Mouse (Mus musculus) liver, postnatal 0 days (tissue): ENCODE data around the gene Arhgap23. TPM values are rescaled to one million over a fixed set of nuclear protein-coding genes. Genes with fewer than 3 reads are reported as not detected.

ENCODE experiments used
- ATAC-seq: fragments of 200-750 bp; cut with Nextera tagmentation; 2 replicates; pipeline ENCODE4 v1.8.0; 2017; ENCODE audit warnings: mild to moderate bottlenecking, moderate library complexity
- DNase-seq: peaks from one replicate; pipeline ENCODE4 v3.0.0-alpha.2; 2016
- H3K27ac ChIP-seq: fragments of 300-500 bp; sonication (generic); 2 replicates; pipeline ENCODE4 v1.5.1; 2014; ENCODE audit warnings: antibody characterized with exemption, moderate library complexity, mild to moderate bottlenecking, low read depth
- H3K27me3 ChIP-seq: fragments of 300-500 bp; sonication (generic); 2 replicates; pipeline ENCODE4 v1.6.1; 2014; ENCODE audit warnings: low read length, control low read depth, mixed read lengths; ENCODE audit not compliant: insufficient read depth
- H3K36me3 ChIP-seq: fragments of 300-500 bp; sonication (generic); replicated peaks from 2 replicates; pipeline ENCODE4 v1.6.1; 2014; ENCODE audit warnings: mild to moderate bottlenecking, control low read depth, low read length, moderate library complexity, mixed read lengths; ENCODE audit not compliant: insufficient read depth
- H3K4me1 ChIP-seq: fragments of 300-500 bp; sonication (generic); 2 replicates; pipeline ENCODE4 v1.6.1; 2014; ENCODE audit warnings: antibody characterized with exemption, mild to moderate bottlenecking, control low read depth; ENCODE audit not compliant: insufficient read depth
- H3K4me2 ChIP-seq: fragments of 300-500 bp; sonication (generic); 2 replicates; pipeline ENCODE4 v1.6.1; 2014; ENCODE audit warnings: low read depth, mild to moderate bottlenecking, low read length, moderate library complexity, mixed read lengths
- H3K4me3 ChIP-seq: fragments of 300-500 bp; sonication (generic); 2 replicates; pipeline ENCODE4 v1.5.1; 2014; ENCODE audit warnings: low read depth, low read length
- H3K9ac ChIP-seq: fragments of 300-500 bp; sonication (generic); replicated peaks from 2 replicates; pipeline ENCODE4 v1.6.1; 2014; ENCODE audit warnings: mild to moderate bottlenecking, moderate library complexity
- H3K9me3 ChIP-seq: fragments of 300-500 bp; sonication (generic); 2 replicates; pipeline ENCODE4 v1.6.1; 2016; ENCODE audit warnings: mild to moderate bottlenecking, control low read depth, low read length, mixed read lengths
- CTCF ChIP-seq: sonication (generic); IDR thresholded peaks from 2 replicates; pipeline ENCODE4 v1.5.1; 2016; ENCODE audit warnings: antibody characterized with exemption, low read depth
- EP300 ChIP-seq: IDR thresholded peaks from 2 replicates; pipeline ENCODE4 v1.6.1; 2016; ENCODE audit warnings: antibody characterized with exemption, low read depth, mild to moderate bottlenecking
- WGBS: fragments of 180-500 bp; shearing (Covaris S2); extraction: QIAGEN DNeasy Blood & Tissue Kit; methylation state at CpG from one replicate; pipeline ENCODE4 v1.1.7; 2014; ENCODE audit not compliant: insufficient replicate concordance; 5-methylcytosine and 5-hydroxymethylcytosine counted together
- polyA plus RNA-seq: library from polyadenylated mRNA; unstranded; fragments of >200 nt; fragmentation: Nextera tagmentation; extraction: Ambion mirVana; gene quantifications from 2 replicates; pipeline ENCODE4 v1.2.1, GENCODE M21; 2015

Arhgap23 gene
- polyA plus RNA-seq, 1 experiment from 2014 or later, result 5.7 TPM

DNA sequence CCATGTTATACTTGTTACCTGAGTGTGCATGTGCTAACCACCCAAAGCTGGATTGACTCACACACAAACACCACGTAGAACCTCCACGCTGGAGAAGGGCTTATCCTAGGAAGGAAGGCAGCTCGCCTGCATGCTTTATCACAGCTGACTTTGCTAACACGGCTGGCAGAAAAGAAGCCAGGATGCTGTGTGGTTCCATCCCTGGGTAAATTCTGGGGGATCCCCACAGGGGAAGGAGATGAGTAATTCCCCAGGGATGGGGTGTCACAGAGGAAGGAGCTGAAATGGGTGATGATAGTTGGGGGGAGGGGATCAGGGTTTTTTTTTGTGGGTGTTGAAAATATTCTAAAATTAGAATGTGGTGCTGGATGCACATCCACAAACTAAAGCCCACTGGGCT lies 90.5 kb downstream of the Arhgap23 start:
- H3K9ac ChIP-seq, result no peak overlapping the region
- H3K27me3 ChIP-seq, result no peaks in the 10 kb centered on the region
- H3K27ac ChIP-seq, result no peak overlapping the region
- TF ChIP-seq CTCF (no peak), EP300 (no peak)
- H3K4me1 ChIP-seq, result 0 out of 2 replicates have a peak, but pooled peaks cover 2% of the 10 kb centered on the region
- H3K9me3 ChIP-seq, result no peaks in the 10 kb centered on the region
- H3K4me3 ChIP-seq, result no peak overlapping the region
- H3K4me2 ChIP-seq, result no peak overlapping the region
- WGBS, result 64% methylated on average over 4 of the region's 4 CpGs
- no peak for ATAC-seq
- no peak for DNase-seq
- H3K36me3 ChIP-seq, result peaks cover 9% of the 10 kb centered on the region

DNA sequence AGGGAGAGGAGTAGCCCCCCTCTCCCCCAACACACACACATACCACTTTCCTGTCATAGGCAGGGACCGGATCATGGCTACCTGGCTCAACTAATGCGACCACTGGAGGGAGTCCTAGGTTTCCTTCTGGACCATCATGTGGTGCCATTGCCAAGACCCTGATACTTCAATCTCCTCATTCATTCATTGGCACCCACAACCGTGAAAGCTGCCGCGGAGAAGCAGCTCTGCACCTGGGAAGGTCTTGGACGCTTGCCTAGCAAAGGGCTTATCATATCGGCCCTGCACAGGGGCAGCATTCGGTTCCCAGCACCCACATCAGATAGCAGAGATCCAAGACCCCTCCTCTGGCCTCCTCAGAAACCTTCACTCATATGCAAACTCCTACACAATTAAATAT lies 91.0 kb downstream of the Arhgap23 start:
- WGBS, result 52% methylated on average over 8 of the region's 8 CpGs
- H3K9ac ChIP-seq, result no peak overlapping the region
- no peak for ATAC-seq
- H3K36me3 ChIP-seq, result peaks cover 4% of the 10 kb centered on the region; the same call in 1 of the 2 replicates
- no peak overlapping the region for H3K27ac ChIP-seq
- H3K4me3 ChIP-seq, result no peak overlapping the region
- H3K27me3 ChIP-seq, result no peaks in the 10 kb centered on the region
- DNase-seq, result no peak
- H3K9me3 ChIP-seq, result no peaks in the 10 kb centered on the region
- peaks cover 6% of the 10 kb centered on the region for H3K4me1 ChIP-seq
- no peak for TF ChIP-seq EP300
- no peak for TF ChIP-seq CTCF
- H3K4me2 ChIP-seq, result no peak overlapping the region

GRCm38 (mm10) chr11:97508198-97508597 lies 92.9 kb downstream of the Arhgap23 start:
- TF ChIP-seq CTCF, result no peak
- no peak for TF ChIP-seq EP300

GRCm38 (mm10) chr11:97509058-97509457 lies 93.7 kb downstream of the Arhgap23 start:
- WGBS, result 33% methylated on average over 5 of the region's 5 CpGs
- H3K4me2 ChIP-seq, result no peak overlapping the region
- no peak overlapping the region for H3K4me3 ChIP-seq
- no peak for TF ChIP-seq CTCF
- no peak for TF ChIP-seq EP300
- no peak for DNase-seq
- no peaks in the 10 kb centered on the region for H3K36me3 ChIP-seq
- no peak overlapping the region for H3K9ac ChIP-seq
- H3K9me3 ChIP-seq, result no peaks in the 10 kb centered on the region
- no peak overlapping the region; the same call in 1 of the 2 replicates for H3K27ac ChIP-seq
- H3K27me3 ChIP-seq, result no peaks in the 10 kb centered on the region
- ATAC-seq, result no peak
- H3K4me1 ChIP-seq, result peaks cover 11% of the 10 kb centered on the region

More at GRCm38 (mm10) chr11:97508198-97508597, 92.9 kb downstream of the Arhgap23 start:
- Histone ChIP-seq H3K27ac (no peak overlapping the region), H3K36me3 (no peaks in the 10 kb centered on the region), H3K9ac (no peak overlapping the region), H3K4me1 (peaks cover 11% of the 10 kb centered on the region), H3K4me2 (no peak overlapping the region), H3K27me3 (no peaks in the 10 kb centered on the region), H3K4me3 (no peak overlapping the region), H3K9me3 (no peaks in the 10 kb centered on the region)
- no peak for DNase-seq
- 60% methylated on average over 3 of the region's 3 CpGs for WGBS
- no peak for ATAC-seq

GRCm38 (mm10) chr11:97509715-97510485 lies 94.6 kb downstream of the Arhgap23 start:
- Histone ChIP-seq H3K9me3 (no peaks in the 10 kb centered on the region), H3K4me2 (no peak overlapping the region), H3K4me3 (no peak overlapping the region), H3K36me3 (no peaks in the 10 kb centered on the region), H3K27ac (no peak overlapping the region), H3K9ac (no peak overlapping the region), H3K27me3 (no peaks in the 10 kb centered on the region), H3K4me1 (peaks cover 11% of the 10 kb centered on the region)
- WGBS, result 73% methylated on average over 24 of the region's 24 CpGs
- no peak for DNase-seq
- no peak for TF ChIP-seq CTCF
- TF ChIP-seq EP300, result no peak
- ATAC-seq, result no peak

DNA sequence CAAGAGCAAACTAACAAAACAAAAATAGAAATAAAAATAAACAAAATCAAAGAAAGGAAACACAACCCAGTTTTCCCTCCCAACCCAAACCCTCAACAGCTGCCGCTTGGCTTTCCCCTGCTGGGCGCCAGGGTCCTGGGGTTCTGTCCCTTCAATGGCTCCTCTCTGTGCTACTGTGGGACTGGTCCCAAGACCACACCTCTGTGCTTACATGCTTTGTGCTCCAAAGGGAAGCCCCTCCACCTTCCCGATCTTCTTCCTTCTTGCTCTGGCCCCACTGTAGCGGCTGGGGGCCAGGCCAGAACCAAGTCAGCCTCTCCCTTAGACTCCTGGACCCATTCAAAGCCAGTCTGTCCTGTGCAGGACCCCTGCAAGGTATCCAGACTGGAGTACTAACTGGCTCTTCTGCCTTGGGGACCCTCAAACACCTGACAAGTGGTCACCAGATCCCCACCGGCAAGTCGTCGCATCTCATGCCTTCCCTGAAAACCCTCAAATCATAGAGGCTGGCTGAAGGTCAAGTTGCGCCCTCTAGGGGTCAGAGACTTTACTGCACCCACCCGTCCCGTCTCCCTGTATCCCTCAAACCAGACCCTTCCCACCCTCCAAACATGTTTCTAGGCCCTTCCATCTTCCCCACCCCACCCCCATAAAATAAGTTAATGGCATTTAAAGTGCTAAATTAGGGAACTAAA lies 95.8 kb downstream of the Arhgap23 start:
- ATAC-seq (peak; percentile 58), DNase-seq (peak; percentile 81)
- no peaks in the 10 kb centered on the region for H3K36me3 ChIP-seq
- H3K4me3 ChIP-seq, result peak overlapping the region; percentile 36
- no peak overlapping the region; the same call in 1 of the 2 replicates for H3K9ac ChIP-seq
- H3K9me3 ChIP-seq, result no peaks in the 10 kb centered on the region
- WGBS, result 31% methylated on average over 10 of the region's 10 CpGs
- H3K27ac ChIP-seq, result peak overlapping the region; percentile 62; the same call in 1 of the 2 replicates
- H3K27me3 ChIP-seq, result no peaks in the 10 kb centered on the region
- peak; percentile 90 for TF ChIP-seq CTCF
- no peak for TF ChIP-seq EP300
- H3K4me1 ChIP-seq, result peaks cover 11% of the 10 kb centered on the region
- peak overlapping the region; percentile 62 for H3K4me2 ChIP-seq
